ENCODE assay signal across 8 mouse cellular contexts in the genomic region with DNA sequence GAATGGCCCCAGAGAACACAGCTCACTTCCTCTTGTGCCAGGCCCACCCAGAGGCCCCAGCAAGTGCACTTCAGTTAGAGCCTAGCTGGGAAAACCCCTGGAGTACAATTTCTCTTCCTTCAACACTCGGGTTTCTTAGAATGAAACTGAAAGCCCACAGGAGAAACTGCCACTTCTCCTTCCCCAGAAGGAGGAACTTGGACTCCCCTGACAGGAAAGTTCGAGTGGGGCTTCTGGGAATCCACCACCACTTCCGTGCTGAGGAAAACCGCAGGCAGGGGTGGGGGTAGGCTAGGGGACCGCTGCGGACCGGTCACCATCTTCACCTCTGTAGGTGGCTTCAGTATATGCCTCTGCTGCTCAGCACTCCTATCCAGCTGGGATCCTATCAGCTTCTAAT. TPM values are rescaled to one million over a fixed set of nuclear protein-coding genes. Genes with fewer than 3 reads are reported as not detected.
DNase-seq lines count a peak whose midpoint lies in the region; ATAC-seq and TF ChIP-seq lines count a peak whose summit lies in the region.

No protein-coding gene starts in this region.

- TF ChIP-seq RAD21 in CH12.LX (IDR thresholded peaks at IDR 0.05; ENCODE audit: low read depth, low read length): no peak; the same call in 1 of the 2 replicates

- peak overlapping the region; percentile 61 for H3K9ac ChIP-seq in CH12.LX (ENCODE audit: insufficient read depth, low read depth)
- H3K9ac ChIP-seq in embryonic facial prominence, embryonic 14.5 days (ENCODE audit: low read depth, low read length): no peak overlapping the region
- no peak overlapping the region for H3K9ac ChIP-seq in liver, embryonic 15.5 days
- no peak overlapping the region for H3K9ac ChIP-seq in midbrain, embryonic 15.5 days
- H3K9ac ChIP-seq in hindbrain, embryonic 13.5 days: no peak overlapping the region

- in situ Hi-C loops in CH12.LX (cut with MboI; ENCODE audit: low pct_ligation_motif_present, low pct_unique_long_range_greater_than_20kb, low sequenced_read_pairs): loop anchor here (5.0 kb wide), 2 partner anchors 37 to 97 kb away; a partner anchor contains a TSS

- DNase-seq in CH12.LX (ENCODE audit: extremely low read depth): peak; percentile 89
- peak; percentile 37 for DNase-seq in embryonic facial prominence, embryonic 14.5 days (ENCODE audit: low spot score)
- peak; percentile 71 to 77 for DNase-seq in spleen, adult 18-20 months
- DNase-seq in yolk sac, embryonic 10.5 days (ENCODE audit: low spot score): no peak
- no peak for DNase-seq in cerebellum, postnatal 14 days

- WGBS in embryonic facial prominence, embryonic 14.5 days: 59% methylated on average over 7 of the region's 7 CpGs
- 6% methylated on average over 7 of the region's 7 CpGs for whole genome bisulfite sequencing in liver, embryonic 15.5 days (ENCODE audit: insufficient replicate concordance)
- 63% methylated on average over 7 of the region's 7 CpGs for WGBS in midbrain, embryonic 15.5 days
- WGBS in hindbrain, embryonic 13.5 days: 68% methylated on average over 7 of the region's 7 CpGs

- ATAC-seq in embryonic facial prominence, embryonic 14.5 days (ENCODE audit: low read depth): no peak
- no peak for ATAC-seq in liver, embryonic 15.5 days (ENCODE audit: insufficient read depth)
- ATAC-seq in midbrain, embryonic 15.5 days (replicated peaks): no peak
- ATAC-seq in hindbrain, embryonic 13.5 days (ENCODE audit: low FRiP score): no peak

- peak; percentile 17; the same call in 1 of the 2 replicates for TF ChIP-seq POLR2A in CH12.LX (IDR thresholded peaks at IDR 0.05; ENCODE audit: low read depth, low read length)

- no peaks in the 10 kb centered on the region for H3K9me3 ChIP-seq in CH12.LX (replicated peaks; ENCODE audit: low read length)
- H3K9me3 ChIP-seq in embryonic facial prominence, embryonic 14.5 days (ENCODE audit: control insufficient read depth, low read length): no peaks in the 10 kb centered on the region
- no peaks in the 10 kb centered on the region for H3K9me3 ChIP-seq in liver, embryonic 15.5 days (replicated peaks)
- no peaks in the 10 kb centered on the region for H3K9me3 ChIP-seq in midbrain, embryonic 15.5 days
- no peaks in the 10 kb centered on the region for H3K9me3 ChIP-seq in hindbrain, embryonic 13.5 days

- H3K4me1 ChIP-seq in CH12.LX (ENCODE audit: control insufficient read depth in 1 of 2, insufficient read depth in 2 of 2): peaks cover 27 to 71% of the 10 kb centered on the region in 2 experiments
- peaks cover 17% of the 10 kb centered on the region; the same call in 1 of the 2 replicates for H3K4me1 ChIP-seq in embryonic facial prominence, embryonic 14.5 days (ENCODE audit: control insufficient read depth, insufficient read depth, low read length)
- H3K4me1 ChIP-seq in liver, embryonic 15.5 days (replicated peaks): peaks cover 90% of the 10 kb centered on the region
- peaks cover 17% of the 10 kb centered on the region for H3K4me1 ChIP-seq in midbrain, embryonic 15.5 days
- peaks cover 28% of the 10 kb centered on the region for H3K4me1 ChIP-seq in hindbrain, embryonic 13.5 days (replicated peaks)

- peak overlapping the region; percentile 99 for H3K27ac ChIP-seq in CH12.LX (ENCODE audit: insufficient read depth, low read depth)
- H3K27ac ChIP-seq in embryonic facial prominence, embryonic 14.5 days (replicated peaks; ENCODE audit: low read depth, low read length): no peak overlapping the region
- peak overlapping the region; percentile 71 for H3K27ac ChIP-seq in liver, embryonic 15.5 days (replicated peaks)
- H3K27ac ChIP-seq in midbrain, embryonic 15.5 days: no peak overlapping the region
- H3K27ac ChIP-seq in hindbrain, embryonic 13.5 days: no peak overlapping the region

- H3K4me2 ChIP-seq in CH12.LX (ENCODE audit: insufficient read depth, low read depth, poor library complexity, severe bottlenecking): peak overlapping the region; percentile 27
- no peak overlapping the region for H3K4me2 ChIP-seq in embryonic facial prominence, embryonic 14.5 days (ENCODE audit: low read depth, low read length)
- peak overlapping the region; percentile 42 for H3K4me2 ChIP-seq in liver, embryonic 15.5 days
- no peak overlapping the region for H3K4me2 ChIP-seq in midbrain, embryonic 15.5 days
- no peak overlapping the region for H3K4me2 ChIP-seq in hindbrain, embryonic 13.5 days

- H3K27me3 ChIP-seq in CH12.LX (replicated peaks): no peaks in the 10 kb centered on the region
- H3K27me3 ChIP-seq in embryonic facial prominence, embryonic 14.5 days (replicated peaks; ENCODE audit: control insufficient read depth, insufficient read depth, low read length): no peaks in the 10 kb centered on the region
- H3K27me3 ChIP-seq in liver, embryonic 15.5 days: peaks cover 7% of the 10 kb centered on the region; the same call in 1 of the 2 replicates
- no peaks in the 10 kb centered on the region for H3K27me3 ChIP-seq in midbrain, embryonic 15.5 days (replicated peaks)
- peaks cover 7% of the 10 kb centered on the region; the same call in 1 of the 2 replicates for H3K27me3 ChIP-seq in hindbrain, embryonic 13.5 days

- peak overlapping the region in 1 of 3 experiments; percentile 9 for H3K4me3 ChIP-seq in CH12.LX (replicated peaks in 1 of 3; ENCODE audit: low read depth in 2 of 3, low read length in 2 of 3, poor library complexity in 1 of 3)
- H3K4me3 ChIP-seq in embryonic facial prominence, embryonic 14.5 days (ENCODE audit: low read depth, low read length): no peak overlapping the region
- no peak overlapping the region for H3K4me3 ChIP-seq in liver, embryonic 15.5 days (replicated peaks)
- H3K4me3 ChIP-seq in midbrain, embryonic 15.5 days: no peak overlapping the region
- no peak overlapping the region for H3K4me3 ChIP-seq in hindbrain, embryonic 13.5 days

- H3K36me3 ChIP-seq in CH12.LX (replicated peaks in 1 of 2; ENCODE audit: control insufficient read depth in 1 of 2, insufficient read depth in 1 of 2, low read length in 1 of 2): no peaks in the 10 kb centered on the region
- no peaks in the 10 kb centered on the region for H3K36me3 ChIP-seq in embryonic facial prominence, embryonic 14.5 days (ENCODE audit: control insufficient read depth, insufficient read depth, low read length)
- no peaks in the 10 kb centered on the region for H3K36me3 ChIP-seq in liver, embryonic 15.5 days (replicated peaks)
- H3K36me3 ChIP-seq in midbrain, embryonic 15.5 days (replicated peaks): no peaks in the 10 kb centered on the region
- no peaks in the 10 kb centered on the region for H3K36me3 ChIP-seq in hindbrain, embryonic 13.5 days

- peak; percentile 99 for TF ChIP-seq EP300 in CH12.LX (IDR thresholded peaks at IDR 0.05; ENCODE audit: low read length)

- TF ChIP-seq CTCF in CH12.LX (conservative IDR thresholded peaks at IDR 0.05 in 1 of 2, IDR thresholded peaks at IDR 0.05 in 1 of 2; ENCODE audit: low read depth in 2 of 2, low read length in 2 of 2): no peak

- no peaks in the 10 kb centered on the region for H3K79me2 ChIP-seq in CH12.LX (replicated peaks; ENCODE audit: control insufficient read depth, extremely low read depth, insufficient read depth, poor library complexity, severe bottlenecking)

- dilution Hi-C loops in CH12.LX (cut with MboI; ENCODE audit: extremely low pct_ligation_motif_present, extremely low pct_unique_long_range_greater_than_20kb, low sequenced_read_pairs): no loop called here

TF ChIP-seq in CH12.LX, 34 proteins besides CTCF, POLR2A, EP300 and RAD21 (continues in another document):
- TF ChIP-seq E2F4 (IDR thresholded peaks at IDR 0.05; ENCODE audit: insufficient replicate concordance, low read depth, low read length) (peak; percentile 57; the same call in 1 of the 2 replicates), TBP (conservative IDR thresholded peaks at IDR 0.05; ENCODE audit: low read depth, low read length) (0 out of 2 replicates have a peak, but pooled peaks have one; percentile 48), NRF1 (IDR thresholded peaks at IDR 0.05; ENCODE audit: low read depth, low read length) (no peak), KAT2A (IDR thresholded peaks at IDR 0.05; ENCODE audit: insufficient replicate concordance, low read length) (0 out of 2 replicates have a peak, but pooled peaks have one; percentile 66), NELFE (IDR thresholded peaks at IDR 0.05; ENCODE audit: low read depth, low read length) (no peak), IRF4 (IDR thresholded peaks at IDR 0.05; ENCODE audit: low read depth, low read length) (peak; percentile 98), ZKSCAN1 (IDR thresholded peaks at IDR 0.05; ENCODE audit: borderline replicate concordance, low read depth, low read length) (no peak), MAZ (IDR thresholded peaks at IDR 0.05; ENCODE audit: low read depth, low read length) (peak; percentile 99), SIN3A (IDR thresholded peaks at IDR 0.05; ENCODE audit: low read length) (peak; percentile 91), CHD1 (IDR thresholded peaks at IDR 0.05; ENCODE audit: low read depth, low read length) (0 out of 2 replicates have a peak, but pooled peaks have one; percentile 21), CHD2 (IDR thresholded peaks at IDR 0.05; ENCODE audit: low read length) (peak; percentile 96), POLR2AphosphoS2 (IDR thresholded peaks at IDR 0.05; ENCODE audit: low read depth, low read length) (no peak), ELF1 (IDR thresholded peaks at IDR 0.05; ENCODE audit: low read depth, low read length) (peak; percentile 81), MAFK (IDR thresholded peaks at IDR 0.05; ENCODE audit: insufficient replicate concordance, low read length) (peak; percentile 84), MAX (IDR thresholded peaks at IDR 0.05; ENCODE audit: low read length) (0 out of 2 replicates have a peak, but pooled peaks have one; percentile 42)

RNA-seq across cellular contexts. Expression of a gene that starts 34.7 kb away (rescaled TPM):
- 48.3 and 67.6 TPM in 2 replicates for total RNA-seq in CH12.LX (2012; rRNA removed)
- total RNA-seq in CH12.LX (2014; rRNA removed): 41.7 and 41.9 TPM in 2 replicates
- polyA plus RNA-seq in CH12.LX (2012; ENCODE audit: insufficient read length, low read depth): 49.2 and 54.4 TPM in 2 replicates
- polyA plus RNA-seq in embryonic facial prominence, embryonic 14.5 days (2014; fragmentation: Nextera tagmentation; extraction: Ambion mirVana): 10.5 and 12.7 TPM in 2 replicates
- polyA plus RNA-seq in liver, embryonic 15.5 days (2015; fragmentation: Nextera tagmentation; extraction: Ambion mirVana): 6.5 and 8.4 TPM in 2 replicates
- polyA plus RNA-seq in midbrain, embryonic 15.5 days (2015; fragmentation: Nextera tagmentation; extraction: Ambion mirVana): 7.0 and 7.5 TPM in 2 replicates
- polyA plus RNA-seq in hindbrain, embryonic 13.5 days (2015; fragmentation: Nextera tagmentation; extraction: Ambion mirVana): 3.8 and 5.3 TPM in 2 replicates

RNA-seq across cellular contexts. Expression of a gene that starts 47.6 kb away (rescaled TPM):
- total RNA-seq in CH12.LX (2012; rRNA removed) (139 and 143 TPM in 2 replicates), CH12.LX (2014; rRNA removed) (56.8 and 66.1 TPM in 2 replicates)
- 102 and 110 TPM in 2 replicates for polyA plus RNA-seq in CH12.LX (2012; ENCODE audit: insufficient read length, low read depth)
- 396 and 441 TPM in 2 replicates for polyA plus RNA-seq in embryonic facial prominence, embryonic 14.5 days (2014; fragmentation: Nextera tagmentation; extraction: Ambion mirVana)
- polyA plus RNA-seq in liver, embryonic 15.5 days (2015; fragmentation: Nextera tagmentation; extraction: Ambion mirVana): 59.4 and 74.4 TPM in 2 replicates
- polyA plus RNA-seq in midbrain, embryonic 15.5 days (2015; fragmentation: Nextera tagmentation; extraction: Ambion mirVana): 519 and 548 TPM in 2 replicates
- 423 TPM in 2 replicates for polyA plus RNA-seq in hindbrain, embryonic 13.5 days (2015; fragmentation: Nextera tagmentation; extraction: Ambion mirVana)

Comparison
In these comparisons a context has a peak if more than half of its experiments do, and no peak if none do; other contexts are left out.
1. DNase-seq: peak in CH12.LX (single experiment), embryonic facial prominence, embryonic 14.5 days (single experiment) and spleen, adult 18-20 months (2 of 2); none in yolk sac, embryonic 10.5 days (single experiment) and cerebellum, postnatal 14 days (0 of 2).
2. H3K27ac ChIP-seq: peak in CH12.LX (single experiment) and liver, embryonic 15.5 days (single experiment); none in embryonic facial prominence, embryonic 14.5 days (single experiment), midbrain, embryonic 15.5 days (single experiment) and hindbrain, embryonic 13.5 days (single experiment).
3. H3K4me2 ChIP-seq: peak in CH12.LX (single experiment) and liver, embryonic 15.5 days (single experiment); none in embryonic facial prominence, embryonic 14.5 days (single experiment), midbrain, embryonic 15.5 days (single experiment) and hindbrain, embryonic 13.5 days (single experiment).